Mouse (Mus musculus): Measurements from ENCODE around the gene Drc1. TPM values are rescaled to one million over a fixed set of nuclear protein-coding genes. Genes with fewer than 3 reads are reported as not detected.

Drc1 gene
- polyA plus RNA-seq (2012; rRNA removed): 0.04 TPM in 1 of 2 replicates, not detected in the other

- DNase-seq (ENCODE audit: low spot score): peak; percentile 22
These were observed at the start of gene Drc1 for GRCm38 (mm10) chr5:30281291-30281732. TSS of gene Drc1 (plus strand) at chr5:30281388.

GRCm38 (mm10) chr5:30231891-30232270, 49.3 kb upstream of the Drc1 start:
- no peak for DNase-seq (ENCODE audit: low spot score)

- peak; percentile 88 for DNase-seq (ENCODE audit: low spot score)
These were observed 48.8 kb upstream of the Drc1 start, which contains the start of gene Selenoi for GRCm38 (mm10) chr5:30232271-30232971. TSS of gene Selenoi (plus strand) at chr5:30232581.

- DNase-seq (ENCODE audit: low spot score): no peak
These were observed 48.1 kb upstream of the Drc1 start for GRCm38 (mm10) chr5:30233042-30233441.

GRCm38 (mm10) chr5:30233979-30234378, 47.2 kb upstream of the Drc1 start:
- no peak for DNase-seq (ENCODE audit: low spot score)

GRCm38 (mm10) chr5:30235641-30236126, 45.5 kb upstream of the Drc1 start:
- no peak for DNase-seq (ENCODE audit: low spot score)

- DNase-seq (ENCODE audit: low spot score): no peak
These were observed 42.7 kb upstream of the Drc1 start for GRCm38 (mm10) chr5:30238533-30238932.

GRCm38 (mm10) chr5:30240552-30240951, 40.6 kb upstream of the Drc1 start:
- DNase-seq (ENCODE audit: low spot score): no peak

- no peak for DNase-seq (ENCODE audit: low spot score)
These were observed 38.8 kb upstream of the Drc1 start for GRCm38 (mm10) chr5:30242410-30242809.

- no peak for DNase-seq (ENCODE audit: low spot score)
These were observed 37.4 kb upstream of the Drc1 start for GRCm38 (mm10) chr5:30243741-30244140.

GRCm38 (mm10) chr5:30245861-30246416, 35.2 kb upstream of the Drc1 start:
- no peak for DNase-seq (ENCODE audit: low spot score)

GRCm38 (mm10) chr5:30247666-30248065, 33.5 kb upstream of the Drc1 start:
- DNase-seq (ENCODE audit: low spot score): no peak

- no peak for DNase-seq (ENCODE audit: low spot score)
These were observed 25.4 kb upstream of the Drc1 start for GRCm38 (mm10) chr5:30255567-30256354.

- DNase-seq (ENCODE audit: low spot score): no peak
These were observed 22.4 kb upstream of the Drc1 start for GRCm38 (mm10) chr5:30258776-30259175.

GRCm38 (mm10) chr5:30270571-30271190, 10.5 kb upstream of the Drc1 start:
- DNase-seq (ENCODE audit: low spot score): no peak

- DNase-seq (ENCODE audit: low spot score): peak; percentile 23
These were observed 9.4 kb upstream of the Drc1 start for GRCm38 (mm10) chr5:30271599-30272281.

GRCm38 (mm10) chr5:30276361-30276760, 4.8 kb upstream of the Drc1 start:
- DNase-seq (ENCODE audit: low spot score): no peak

GRCm38 (mm10) chr5:30278952-30279351, 2.2 kb upstream of the Drc1 start:
- no peak for DNase-seq (ENCODE audit: low spot score)

GRCm38 (mm10) chr5:30279446-30279845, 1.7 kb upstream of the Drc1 start:
- DNase-seq (ENCODE audit: low spot score): no peak

- DNase-seq (ENCODE audit: low spot score): no peak
These were observed 324 bp upstream of the Drc1 start for GRCm38 (mm10) chr5:30280864-30281263.
